Mouse (Mus musculus) retina, postnatal 7 days (tissue): Measurements from ENCODE around the gene Nme2.
"Not testable (repeated sequence)": the region's sequence is repeated elsewhere in the genome, so short reads cannot be mapped to it uniquely, and the experiment has no call there.

Source experiments
- DNase-seq: peaks from one replicate; pipeline ENCODE4 v3.0.0-alpha.2; 2012; ENCODE audit warnings: low read depth, low spot score

Nme2 gene

DNA sequence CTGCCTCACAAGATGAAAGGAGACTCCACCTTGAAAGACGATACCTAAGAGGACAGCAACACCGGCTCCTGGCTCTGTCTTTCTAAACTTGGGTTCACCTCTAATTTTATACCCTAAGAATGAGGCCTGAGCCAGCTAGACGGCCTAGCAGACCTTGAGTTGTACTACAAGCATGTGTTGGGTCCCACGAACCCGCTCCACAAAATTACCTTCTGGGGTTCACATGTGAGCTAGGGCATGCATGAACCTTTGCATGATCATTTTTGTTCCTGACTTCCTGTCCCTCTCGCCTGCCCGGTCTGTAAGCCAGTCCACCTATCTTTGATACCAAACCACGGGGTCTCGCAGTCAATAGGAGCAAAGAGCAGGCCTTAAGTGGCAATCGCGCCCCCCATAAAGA, 11.3 kb upstream of the Nme2 start:
- DNase-seq = no peak

- no peak for DNase-seq
These were observed 9.3 kb upstream of the Nme2 start for GRCm38 (mm10) chr11:93965391-93965790.

GRCm38 (mm10) chr11:93963013-93963412, 7.0 kb upstream of the Nme2 start:
- no peak for DNase-seq

DNA sequence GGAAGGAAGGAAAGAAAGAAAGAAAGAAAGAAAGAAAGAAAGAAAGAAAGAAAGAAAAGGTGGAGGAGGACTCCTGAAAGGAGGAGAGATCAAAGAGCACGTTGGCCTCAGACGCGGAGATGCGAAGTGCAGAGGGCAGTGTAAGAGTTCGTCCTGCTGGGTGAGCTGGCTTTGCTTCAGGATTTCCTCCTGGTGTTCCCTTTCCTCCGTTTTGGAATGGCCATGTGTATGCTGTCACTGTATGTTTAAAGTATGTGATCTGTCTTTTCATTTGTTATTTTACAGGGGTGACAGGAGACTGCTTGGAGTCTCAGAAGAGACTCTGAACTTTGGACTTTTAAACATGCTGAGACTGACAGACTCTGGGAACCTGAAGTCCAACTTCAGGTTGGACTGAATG, 5.4 kb upstream of the Nme2 start:
- DNase-seq = no peak

GRCm38 (mm10) chr11:93957746-93958145, 1.7 kb upstream of the Nme2 start:
- DNase-seq = no peak

DNA sequence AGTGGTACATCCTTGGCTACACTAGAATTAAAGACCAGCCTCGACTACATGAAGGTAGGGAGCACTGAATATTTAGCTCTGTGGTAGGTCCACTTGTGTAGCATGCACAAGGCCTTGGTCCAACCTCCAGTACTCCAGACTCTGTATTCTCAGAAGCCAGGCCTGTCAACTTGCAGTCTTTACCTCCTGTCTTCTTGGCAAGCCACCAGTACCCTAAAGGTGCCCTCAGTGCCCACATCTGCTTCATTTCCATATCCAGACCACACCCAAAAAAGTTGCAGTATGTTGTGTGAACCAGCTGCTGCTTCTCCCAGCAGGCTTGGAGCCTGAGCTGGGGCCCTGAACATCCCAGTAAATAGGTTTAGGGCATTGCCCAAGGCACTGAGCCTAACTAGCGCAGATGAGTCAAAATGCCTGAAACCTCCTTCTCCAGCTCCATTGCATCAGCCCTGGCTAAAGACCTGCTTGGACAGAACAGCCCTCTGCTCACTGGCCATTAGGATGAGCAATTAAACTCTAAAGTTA, 1.0 kb upstream of the Nme2 start:
- DNase-seq = no peak

DNA sequence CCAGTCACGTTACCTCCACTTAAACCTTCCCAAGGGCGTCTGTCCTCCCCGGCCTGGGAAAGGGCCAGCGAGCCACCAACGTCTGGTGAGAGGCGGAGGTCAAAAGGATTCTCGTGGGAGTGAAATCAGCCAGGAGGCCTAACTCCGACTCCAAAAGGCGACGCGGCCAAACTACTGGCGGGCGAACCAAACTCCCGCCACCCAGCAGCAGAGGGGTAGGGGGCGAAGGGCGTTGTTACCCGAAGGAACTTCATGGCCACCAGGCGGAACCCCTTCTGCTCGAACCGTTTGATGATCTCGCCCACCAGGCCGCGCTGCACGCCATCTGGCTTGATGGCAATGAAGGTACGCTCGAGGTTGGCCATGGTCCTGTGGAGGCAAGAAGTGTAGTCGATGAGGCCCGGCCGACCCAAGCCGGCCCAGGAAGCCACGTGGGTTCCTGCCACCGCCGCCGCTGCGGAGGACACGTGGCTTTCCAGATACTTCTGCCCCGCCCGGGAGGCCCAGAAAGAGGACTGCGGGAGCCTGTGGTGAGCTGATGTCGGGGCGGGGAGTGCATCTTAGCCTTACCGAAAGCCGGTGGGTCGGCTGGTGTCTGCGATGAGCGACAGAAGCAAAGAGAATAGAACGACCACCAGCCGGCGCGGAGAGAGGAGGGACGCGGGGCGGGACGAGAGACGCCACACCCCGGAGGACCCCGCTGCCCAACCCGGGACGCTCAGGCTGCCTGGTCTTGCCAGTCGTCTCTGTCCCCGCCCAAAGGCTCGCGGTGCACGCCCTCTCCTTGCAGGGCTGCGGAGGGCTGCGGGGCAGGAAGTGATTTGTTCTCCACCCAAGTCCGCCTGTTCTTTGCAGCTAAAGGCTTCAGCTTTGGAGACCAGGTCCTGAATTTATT, 556 bp downstream of the Nme2 start:
- DNase-seq = peak; percentile 60

DNA sequence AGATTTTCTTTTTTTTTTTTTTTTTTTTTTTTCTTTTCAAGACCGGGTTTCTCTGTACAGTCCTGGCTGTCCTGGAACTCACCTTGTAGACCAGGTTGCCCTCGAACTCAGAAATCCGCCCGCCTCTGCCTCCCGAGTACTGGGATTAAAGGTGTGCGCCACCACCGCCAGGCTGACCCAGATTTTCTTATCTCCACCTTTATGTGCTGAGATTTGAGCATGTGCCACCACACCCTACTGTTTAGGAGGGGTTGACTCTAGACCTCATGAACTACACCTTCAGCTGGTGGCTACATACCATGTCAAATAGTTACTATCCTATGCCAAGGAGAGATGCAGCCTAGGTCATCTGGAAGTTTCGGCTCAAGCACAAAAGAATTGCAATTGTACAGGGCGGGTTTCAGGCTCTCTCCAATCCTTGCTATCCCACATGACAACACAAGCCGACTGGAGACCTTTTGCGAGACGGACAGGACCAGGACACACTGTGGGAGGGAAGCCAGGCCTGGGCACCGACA, 1.3 kb downstream of the Nme2 start:
- no peak for DNase-seq

GRCm38 (mm10) chr11:93952376-93952775, 3.7 kb downstream of the Nme2 start:
- no peak for DNase-seq

DNA sequence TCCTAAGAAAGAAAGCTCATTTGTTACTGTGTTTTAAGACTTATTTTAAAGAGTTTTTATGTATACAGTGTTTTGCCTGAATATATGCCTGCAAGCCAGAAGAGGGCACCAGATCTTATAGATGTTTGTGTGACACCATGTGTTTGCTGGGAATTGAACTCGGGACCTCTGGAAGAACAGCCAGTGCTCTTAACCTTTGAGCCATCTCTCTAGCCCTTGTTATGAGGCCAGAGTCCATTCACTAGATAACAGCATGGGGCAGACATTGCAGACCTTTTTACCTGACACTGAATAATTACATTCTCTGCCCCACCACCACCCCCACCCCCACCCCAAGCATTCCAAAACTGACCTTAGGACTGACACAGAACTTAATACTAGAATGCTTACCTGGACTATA, 6.0 kb downstream of the Nme2 start:
- no peak for DNase-seq

GRCm38 (mm10) chr11:93948887-93949567, 7.0 kb downstream of the Nme2 start:
- DNase-seq = no peak

DNA sequence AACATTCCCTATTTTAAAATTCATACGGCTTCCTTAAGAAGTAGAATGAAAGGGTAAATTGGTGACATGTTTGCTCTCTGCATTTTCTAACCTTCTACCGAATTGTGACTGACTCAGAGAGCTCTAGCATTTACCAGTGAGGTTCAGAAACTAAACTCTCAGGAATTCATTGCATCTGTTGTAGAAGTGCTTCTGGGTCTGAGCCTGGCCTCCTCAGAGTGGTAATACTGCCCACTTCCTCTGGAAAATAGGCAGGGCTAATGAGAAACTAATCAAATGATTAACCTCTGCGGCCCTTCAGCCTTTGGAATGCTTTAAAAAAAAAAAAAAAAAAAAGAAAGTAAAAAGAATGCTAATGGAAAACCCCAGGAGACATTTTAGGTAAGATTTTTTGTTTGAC, 11.1 kb downstream of the Nme2 start:
- no peak for DNase-seq

DNA sequence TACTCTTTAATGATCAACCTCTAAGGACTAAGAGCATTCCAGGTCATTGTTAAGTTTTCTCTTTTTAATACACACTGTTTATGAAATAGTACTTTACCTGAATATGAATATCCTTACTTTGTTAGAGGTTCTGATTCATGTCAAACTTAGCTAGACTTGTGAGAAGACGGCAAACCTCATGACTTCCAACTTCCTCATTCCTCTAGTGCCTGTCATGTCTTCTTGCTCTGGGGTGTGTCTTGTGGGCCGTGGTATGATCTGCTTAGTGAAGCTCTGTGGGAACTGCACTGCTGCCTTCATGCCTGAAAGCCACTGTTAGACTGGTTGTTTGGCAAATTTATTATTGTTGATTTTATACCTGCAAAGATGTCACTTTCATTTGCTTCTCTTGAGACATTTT, 15.2 kb downstream of the Nme2 start:
- no peak for DNase-seq

DNA sequence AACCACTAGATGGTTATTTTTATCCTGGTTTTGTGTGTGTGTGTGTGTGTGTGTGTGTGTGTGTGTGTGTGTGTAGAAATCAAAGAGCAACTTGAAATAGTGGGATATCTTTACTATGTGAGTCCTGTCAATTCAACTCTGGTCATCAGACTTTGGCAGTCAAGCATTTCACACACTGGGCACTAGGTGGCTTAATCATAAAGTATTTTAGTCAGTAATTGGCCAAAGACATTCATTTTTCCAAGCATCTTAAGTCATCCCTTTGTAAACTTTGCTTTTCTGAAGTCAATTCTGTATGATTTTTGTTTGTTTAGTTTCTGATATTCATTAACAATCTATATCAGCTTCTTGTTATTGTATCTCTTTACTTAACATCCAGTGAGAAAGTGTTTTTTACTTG, 27.0 kb downstream of the Nme2 start:
- no peak for DNase-seq

- DNase-seq = not testable (repeated sequence)
These were observed 41.0 kb downstream of the Nme2 start for GRCm38 (mm10) chr11:93915019-93915418.

DNA sequence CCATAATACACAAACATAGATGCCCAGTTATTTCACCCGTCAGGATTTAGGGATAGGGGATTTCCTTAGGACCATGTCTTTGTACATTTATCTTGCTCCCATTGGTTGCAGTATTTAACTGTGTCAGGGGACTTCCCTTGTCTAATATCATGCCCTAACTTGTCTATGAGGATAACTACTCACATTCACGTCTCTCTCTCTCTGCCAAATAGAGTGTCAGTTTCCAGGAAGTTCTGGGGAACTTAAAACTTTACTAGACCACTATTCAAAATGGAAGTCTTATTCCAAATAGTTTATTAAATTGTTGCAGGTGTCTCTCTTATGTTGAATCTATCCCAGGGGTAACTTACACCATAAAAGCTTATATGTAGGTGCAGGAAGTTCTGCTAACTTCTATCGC, 44.5 kb downstream of the Nme2 start:
- no peak for DNase-seq

DNA sequence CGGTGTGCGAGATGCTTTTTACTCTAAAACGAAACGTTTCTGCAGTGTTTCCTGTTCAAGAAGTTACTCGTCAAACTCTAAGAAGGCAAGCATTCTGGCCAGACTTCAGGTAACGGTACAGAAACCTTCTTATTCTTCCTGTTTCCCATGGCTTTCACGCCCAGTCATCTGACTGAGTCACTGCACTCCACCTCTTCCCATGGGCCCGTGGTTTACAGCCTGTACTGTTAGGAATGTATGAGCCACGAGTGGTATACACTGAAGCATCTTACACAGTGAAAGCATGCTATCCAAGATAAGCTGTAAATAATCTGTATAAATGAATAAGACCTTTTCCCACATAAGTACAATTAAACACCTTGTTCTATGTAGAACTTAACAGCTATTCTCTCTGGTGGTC, 47.2 kb downstream of the Nme2 start:
- DNase-seq = no peak

DNA sequence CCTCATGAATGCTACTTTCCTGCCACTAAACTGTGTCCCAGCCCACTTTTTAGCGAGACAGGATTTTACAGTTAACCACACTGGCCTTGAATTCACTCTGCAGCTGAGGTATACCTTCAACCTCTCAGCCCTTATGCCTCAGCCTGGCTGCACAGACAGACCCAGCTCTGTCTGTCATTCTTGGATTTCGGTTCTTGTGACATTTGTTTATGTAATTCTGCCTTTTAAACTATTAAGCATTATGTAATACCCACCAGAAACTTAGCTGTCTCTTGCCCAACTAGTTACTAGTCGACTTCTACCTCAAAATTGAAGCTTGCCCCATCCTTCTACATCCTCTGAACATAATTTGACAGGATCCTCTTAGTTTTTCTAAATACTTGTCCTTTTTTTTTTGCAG, 48.2 kb downstream of the Nme2 start:
- no peak for DNase-seq

DNA sequence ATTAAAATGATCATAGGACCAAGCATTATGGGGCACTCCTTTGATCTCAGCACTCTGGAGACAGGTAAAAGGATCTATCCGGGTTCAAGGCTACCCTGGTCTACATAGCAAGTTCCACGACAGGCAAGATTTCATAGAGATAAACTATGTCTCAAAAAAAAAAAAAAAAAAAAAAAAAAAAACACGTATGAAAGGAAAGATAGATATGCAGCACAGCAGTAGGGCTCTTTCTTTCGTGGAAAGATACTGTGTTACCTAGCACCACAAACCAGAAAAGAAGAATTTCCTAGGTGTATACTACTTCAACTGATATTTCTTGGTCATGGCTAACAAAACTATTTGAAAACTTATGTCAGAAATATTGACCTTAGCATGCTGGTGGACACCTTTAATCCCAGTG, 49.2 kb downstream of the Nme2 start:
- DNase-seq = no peak
